Mouse (Mus musculus) stomach, postnatal 0 days (tissue): Measurements from ENCODE around the gene Plbd2. TPM values are rescaled to one million over a fixed set of nuclear protein-coding genes. Genes with fewer than 3 reads are reported as not detected.

ENCODE experiments used
- ATAC-seq: fragments of 200-750 bp; cut with Nextera tagmentation; 2 replicates; pipeline ENCODE4 v1.8.0; 2017; ENCODE audit not compliant: low FRiP score, low TSS enrichment
- DNase-seq: peaks from one replicate; pipeline ENCODE4 v3.0.0-alpha.2; 2016; ENCODE audit warnings: low spot score
- H3K27ac ChIP-seq: fragments of 300-500 bp; sonication (generic); replicated peaks from 2 replicates; pipeline ENCODE4 v1.5.1; 2014; ENCODE audit warnings: mild to moderate bottlenecking, control low read depth
- H3K27me3 ChIP-seq: fragments of 300-500 bp; sonication (generic); 2 replicates; pipeline ENCODE4 v1.6.1; 2014; ENCODE audit warnings: low read length; ENCODE audit not compliant: control insufficient read depth, insufficient read depth
- H3K36me3 ChIP-seq: fragments of 300-500 bp; sonication (generic); 2 replicates; pipeline ENCODE4 v1.6.1; 2014; ENCODE audit warnings: low read length, mixed read lengths; ENCODE audit not compliant: control insufficient read depth, insufficient read depth
- H3K4me1 ChIP-seq: fragments of 300-500 bp; sonication (generic); replicated peaks from 2 replicates; pipeline ENCODE4 v1.6.1; 2014; ENCODE audit warnings: antibody characterized with exemption; ENCODE audit not compliant: control insufficient read depth, insufficient read depth
- H3K4me2 ChIP-seq: fragments of 300-500 bp; sonication (generic); replicated peaks from 2 replicates; pipeline ENCODE4 v1.6.1; 2014; ENCODE audit warnings: low read depth, mild to moderate bottlenecking, control low read depth, moderate library complexity
- H3K4me3 ChIP-seq: fragments of 300-500 bp; sonication (generic); 2 replicates; pipeline ENCODE4 v1.5.1; 2014; ENCODE audit warnings: low read depth, low read length, control low read depth
- H3K9ac ChIP-seq: fragments of 300-500 bp; sonication (generic); 2 replicates; pipeline ENCODE4 v1.6.1; 2014; ENCODE audit warnings: mild to moderate bottlenecking, low read length, control low read depth, mixed read lengths
- H3K9me3 ChIP-seq: fragments of 300-500 bp; sonication (generic); 2 replicates; pipeline ENCODE4 v1.6.1; 2016; ENCODE audit warnings: low read length; ENCODE audit not compliant: control insufficient read depth
- CTCF ChIP-seq: IDR thresholded peaks from 2 replicates; pipeline ENCODE4 v1.5.1; 2016; ENCODE audit warnings: antibody characterized with exemption, low read depth, mild to moderate bottlenecking, moderate library complexity
- EP300 ChIP-seq: optimal IDR thresholded peaks from 2 replicates; pipeline ENCODE3; 2016; ENCODE audit warnings: antibody characterized with exemption
- WGBS: fragments of 180-500 bp; shearing (Covaris S2); extraction: QIAGEN DNeasy Blood & Tissue Kit; methylation state at CpG from one replicate; pipeline ENCODE4 v1.1.7; 2014; 5-methylcytosine and 5-hydroxymethylcytosine counted together
- polyA plus RNA-seq: library from polyadenylated mRNA; unstranded; fragments of >200 nt; fragmentation: Nextera tagmentation; extraction: Ambion mirVana; gene quantifications from 2 replicates; pipeline ENCODE4 v1.2.1, GENCODE M21; 2015

The Plbd2 gene
- polyA plus RNA-seq, 1 experiment from 2014 or later: 42.6 TPM

DNA sequence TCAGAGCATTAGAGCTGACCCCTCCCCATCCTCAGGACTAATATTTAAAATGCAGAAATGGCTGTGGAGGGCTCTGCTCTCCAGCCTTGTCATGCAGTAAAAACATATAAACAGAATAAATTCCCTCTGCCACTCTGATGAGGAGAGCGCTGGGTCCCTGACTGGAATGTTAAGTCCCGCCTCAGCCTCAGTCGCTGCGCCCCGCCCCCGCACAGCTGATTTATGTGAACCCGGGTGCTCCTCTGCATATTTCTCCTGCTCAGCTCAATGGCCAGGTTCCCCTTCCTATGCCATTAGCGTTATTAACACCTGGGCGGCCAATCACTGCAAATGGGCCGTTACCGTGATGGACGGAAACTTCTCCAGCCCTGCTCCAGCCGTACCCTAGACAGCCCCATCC lies 56.1 kb downstream of the Plbd2 start:
- H3K36me3 ChIP-seq: no peaks in the 10 kb centered on the region
- TF ChIP-seq CTCF (no peak), EP300 (no peak)
- H3K4me2 ChIP-seq: no peak overlapping the region
- no peak overlapping the region for H3K9ac ChIP-seq
- no peaks in the 10 kb centered on the region for H3K9me3 ChIP-seq
- ATAC-seq (no peak), DNase-seq (no peak)
- no peaks in the 10 kb centered on the region; the same call in 1 of the 2 replicates for H3K27me3 ChIP-seq
- no peak overlapping the region for H3K4me3 ChIP-seq
- no peak overlapping the region for H3K27ac ChIP-seq
- WGBS: 21% methylated on average over 13 of the region's 13 CpGs
- H3K4me1 ChIP-seq: no peaks in the 10 kb centered on the region

DNA sequence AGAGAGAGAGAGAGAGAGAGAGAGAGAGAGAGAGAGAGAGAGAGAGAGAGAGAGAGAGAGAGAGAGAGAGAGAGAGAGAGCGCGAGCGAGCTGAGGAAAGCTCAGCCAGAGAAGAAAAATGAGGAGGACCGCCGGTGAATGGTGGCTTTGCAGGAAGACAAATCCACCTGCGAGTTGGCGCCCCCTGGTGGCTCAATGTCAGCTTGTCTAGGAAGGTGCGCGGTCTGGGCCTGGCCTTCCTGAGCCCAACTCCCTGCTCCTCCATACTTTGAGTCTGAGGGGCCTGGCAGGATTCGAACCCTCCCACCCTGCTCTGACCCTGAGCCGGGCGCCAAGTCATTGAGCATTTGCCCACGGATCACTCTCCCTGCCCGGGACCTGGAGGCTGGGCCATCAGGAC lies 62.7 kb downstream of the Plbd2 start:
- TF ChIP-seq CTCF (peak; percentile 87), EP300 (no peak)
- H3K9ac ChIP-seq: no peak overlapping the region
- 6% methylated on average over 14 of the region's 14 CpGs for WGBS
- DNase-seq (peak; percentile 93), ATAC-seq (peak; percentile 65)
- peak overlapping the region; percentile 51 for H3K4me2 ChIP-seq
- H3K9me3 ChIP-seq: no peaks in the 10 kb centered on the region
- peaks cover 33% of the 10 kb centered on the region for H3K27me3 ChIP-seq
- H3K27ac ChIP-seq: no peak overlapping the region
- peak overlapping the region; percentile 29 for H3K4me3 ChIP-seq
- H3K4me1 ChIP-seq: no peaks in the 10 kb centered on the region; the same call in 1 of the 2 replicates
- no peaks in the 10 kb centered on the region for H3K36me3 ChIP-seq

DNA sequence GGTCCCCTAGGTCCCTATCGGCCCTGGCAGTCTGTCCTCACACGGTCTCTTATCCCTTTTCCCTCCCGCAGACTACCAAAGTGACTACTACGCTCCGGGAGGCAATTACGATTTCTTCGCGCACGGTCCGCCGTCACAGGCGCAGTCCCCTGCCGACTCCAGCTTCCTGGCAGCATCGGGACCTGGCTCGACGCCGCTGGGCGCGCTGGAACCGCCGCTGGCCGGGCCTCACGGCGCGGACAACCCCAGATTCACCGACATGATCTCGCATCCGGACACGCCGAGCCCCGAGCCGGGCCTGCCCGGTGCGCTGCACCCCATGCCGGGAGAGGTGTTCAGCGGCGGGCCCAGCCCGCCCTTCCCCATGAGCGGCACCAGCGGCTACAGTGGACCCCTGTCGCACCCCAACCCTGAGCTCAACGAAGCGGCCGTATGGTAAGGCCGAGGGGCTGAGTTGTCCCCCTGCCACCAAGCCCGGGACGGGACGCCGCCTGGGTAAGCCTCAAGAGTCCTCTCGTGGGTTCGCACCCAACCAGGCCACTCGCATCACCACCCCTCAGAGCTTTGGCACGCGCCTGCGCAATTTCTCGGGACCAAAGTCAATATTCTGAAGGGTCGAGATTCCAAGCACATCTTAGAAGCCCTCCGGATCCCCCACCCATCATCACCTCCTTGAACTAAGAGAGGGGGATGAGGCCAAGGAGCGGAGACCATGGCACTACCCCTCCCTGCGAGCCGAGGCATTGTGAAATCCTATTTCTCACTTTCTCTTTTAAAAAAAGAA lies 63.3 kb downstream of the Plbd2 start:
- no peak overlapping the region for H3K9ac ChIP-seq
- WGBS: under 1% methylated on average over 61 of the region's 61 CpGs
- no peak for DNase-seq
- peaks cover 39% of the 10 kb centered on the region for H3K27me3 ChIP-seq
- H3K4me2 ChIP-seq: peak overlapping the region; percentile 51
- H3K4me3 ChIP-seq: peak overlapping the region; percentile 29
- no peak for ATAC-seq
- TF ChIP-seq CTCF (no peak), EP300 (no peak)
- no peaks in the 10 kb centered on the region for H3K36me3 ChIP-seq
- no peaks in the 10 kb centered on the region; the same call in 1 of the 2 replicates for H3K4me1 ChIP-seq
- H3K27ac ChIP-seq: no peak overlapping the region
- H3K9me3 ChIP-seq: no peaks in the 10 kb centered on the region

DNA sequence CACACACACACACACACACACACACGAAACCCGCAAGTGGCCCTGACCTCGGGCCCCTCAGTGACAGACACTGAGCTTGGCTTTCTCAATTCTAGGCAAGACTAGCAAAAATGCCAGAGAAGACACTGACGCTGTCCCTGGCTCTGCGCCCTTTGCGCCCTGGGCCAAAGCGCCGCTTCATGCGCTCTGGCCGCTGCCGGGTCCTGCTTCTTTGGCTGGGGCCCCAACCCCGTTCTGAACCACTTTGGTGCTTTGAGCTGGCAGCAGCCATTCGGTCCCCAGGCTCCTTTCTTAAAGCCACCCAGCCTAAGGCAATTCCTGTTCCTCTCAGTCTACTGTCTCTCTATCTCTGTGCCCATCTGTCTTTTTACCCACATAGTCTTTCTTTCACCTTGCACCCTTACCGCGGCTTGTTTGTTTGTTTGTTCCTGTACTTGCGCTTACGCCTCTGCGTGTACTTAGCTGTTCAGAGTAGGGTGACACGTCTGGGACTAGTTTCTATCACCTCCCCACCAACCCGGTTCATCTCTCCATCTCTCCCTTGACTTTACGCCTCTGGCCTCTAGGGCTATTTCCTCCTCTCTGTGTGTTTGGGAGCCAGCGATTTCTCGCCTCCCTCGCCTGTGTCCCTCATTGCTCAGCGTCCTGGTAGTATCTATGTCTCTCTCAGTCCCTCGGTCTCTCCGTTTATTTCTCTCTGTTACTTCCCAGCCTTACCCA lies 64.3 kb downstream of the Plbd2 start:
- DNase-seq: no peak
- Histone ChIP-seq H3K4me1 (no peaks in the 10 kb centered on the region; the same call in 1 of the 2 replicates), H3K27ac (no peak overlapping the region), H3K9me3 (no peaks in the 10 kb centered on the region), H3K4me2 (no peak overlapping the region), H3K36me3 (no peaks in the 10 kb centered on the region), H3K27me3 (peaks cover 45% of the 10 kb centered on the region), H3K4me3 (no peak overlapping the region), H3K9ac (no peak overlapping the region)
- no peak for TF ChIP-seq CTCF
- no peak for TF ChIP-seq EP300
- WGBS: 4% methylated on average over 27 of the region's 27 CpGs
- ATAC-seq: no peak

DNA sequence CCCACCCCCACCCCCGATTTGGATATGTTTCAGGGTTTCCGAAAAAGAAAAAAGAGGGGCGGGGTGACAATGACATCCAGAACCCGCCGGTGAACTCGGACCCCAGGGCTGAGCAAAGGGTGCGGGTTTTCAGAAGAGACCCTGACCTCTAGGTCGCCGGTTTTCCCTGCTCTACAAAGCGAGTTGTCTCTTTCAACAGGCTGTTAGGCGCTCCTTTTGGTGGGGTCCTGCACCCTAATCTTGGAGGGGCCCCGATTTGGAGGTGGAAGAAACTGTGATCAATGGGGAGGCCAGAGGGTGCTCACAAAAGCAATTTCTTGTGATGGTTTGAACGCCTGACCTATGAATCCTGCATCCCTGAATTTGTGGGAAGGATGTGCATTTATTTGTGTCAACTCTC lies 65.0 kb downstream of the Plbd2 start:
- H3K27ac ChIP-seq: no peak overlapping the region
- ATAC-seq: no peak
- under 1% methylated on average over 13 of the region's 13 CpGs for WGBS

DNA sequence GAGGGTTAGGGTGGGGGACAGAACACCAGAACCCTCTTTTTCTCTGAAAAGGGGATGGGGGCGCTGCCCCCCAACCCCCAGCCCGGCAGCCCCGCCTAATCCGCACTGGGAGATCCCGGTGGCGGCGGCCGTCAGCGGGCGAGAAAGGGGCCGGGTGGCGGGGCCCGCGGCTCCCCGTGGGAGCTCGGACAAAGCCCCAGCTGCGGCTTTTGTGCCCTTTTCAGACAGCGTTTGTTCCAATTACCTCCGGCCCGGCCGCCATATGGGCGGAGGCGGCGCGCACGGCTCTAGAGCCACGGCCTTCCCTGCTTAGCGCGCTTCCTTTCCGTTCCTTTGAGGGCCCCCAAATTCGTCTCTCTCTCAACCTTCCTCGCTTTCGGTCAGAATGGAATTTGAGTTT lies 65.4 kb downstream of the Plbd2 start:
- WGBS: under 1% methylated on average over 32 of the region's 33 CpGs
- Histone ChIP-seq H3K27me3 (peaks cover 46% of the 10 kb centered on the region), H3K4me3 (peak overlapping the region; percentile 17), H3K9me3 (no peaks in the 10 kb centered on the region), H3K27ac (no peak overlapping the region), H3K36me3 (no peaks in the 10 kb centered on the region), H3K9ac (no peak overlapping the region), H3K4me2 (peak overlapping the region; percentile 37; the same call in 1 of the 2 replicates), H3K4me1 (no peaks in the 10 kb centered on the region; the same call in 1 of the 2 replicates)
- TF ChIP-seq CTCF (no peak), EP300 (no peak)
- DNase-seq (no peak), ATAC-seq (no peak)

More for the DNA sequence above, 65.0 kb downstream of the Plbd2 start:
- H3K9me3 ChIP-seq: no peaks in the 10 kb centered on the region
- H3K4me2 ChIP-seq: no peak overlapping the region
- H3K9ac ChIP-seq: no peak overlapping the region
- H3K4me1 ChIP-seq: no peaks in the 10 kb centered on the region; the same call in 1 of the 2 replicates
- no peak overlapping the region for H3K4me3 ChIP-seq
- peaks cover 46% of the 10 kb centered on the region for H3K27me3 ChIP-seq
- H3K36me3 ChIP-seq: no peaks in the 10 kb centered on the region
- TF ChIP-seq EP300: no peak
- DNase-seq: no peak
